8 mouse cellular contexts compared by ENCODE assay signal in genomic region chr2:37358633-37359540, GRCm38 (mm10). TPM values are rescaled to one million over a fixed set of nuclear protein-coding genes. Genes with fewer than 3 reads are reported as not detected.
DNase-seq lines count a peak whose midpoint lies in the region; ATAC-seq and TF ChIP-seq lines count a peak whose summit lies in the region.

TSS of gene Pdcl (minus strand) at chr2:37359332.

- H3K9me3 ChIP-seq in heart, embryonic 12.5 days (replicated peaks): no peaks in the 10 kb centered on the region
- H3K9me3 ChIP-seq in kidney, postnatal 0 days (replicated peaks; ENCODE audit: low read length): no peaks in the 10 kb centered on the region
- no peaks in the 10 kb centered on the region for H3K9me3 ChIP-seq in liver, embryonic 11.5 days (ENCODE audit: control insufficient read depth, low read length)
- H3K9me3 ChIP-seq in stomach, embryonic 14.5 days (ENCODE audit: control insufficient read depth, low read depth, low read length): no peaks in the 10 kb centered on the region

- H3K4me3 ChIP-seq in heart, embryonic 12.5 days: peak within 1 kb of the TSS; percentile 68
- peak within 1 kb of the TSS; percentile 71 for H3K4me3 ChIP-seq in kidney, postnatal 0 days (replicated peaks; ENCODE audit: low read depth, low read length)
- peak within 1 kb of the TSS; percentile 75 for H3K4me3 ChIP-seq in liver, embryonic 11.5 days (ENCODE audit: low read depth, low read length)
- H3K4me3 ChIP-seq in stomach, embryonic 14.5 days (ENCODE audit: low read depth, low read length): peak within 1 kb of the TSS; percentile 66

- H3K27me3 ChIP-seq in heart, embryonic 12.5 days (replicated peaks): no peaks in the 10 kb centered on the region
- no peaks in the 10 kb centered on the region for H3K27me3 ChIP-seq in kidney, postnatal 0 days (ENCODE audit: insufficient read depth, low read length)
- no peaks in the 10 kb centered on the region for H3K27me3 ChIP-seq in liver, embryonic 11.5 days (replicated peaks; ENCODE audit: control insufficient read depth, insufficient read depth, low read length)
- H3K27me3 ChIP-seq in stomach, embryonic 14.5 days (ENCODE audit: control insufficient read depth, insufficient read depth, low read length): no peaks in the 10 kb centered on the region

- DNase-seq in CD4-positive helper T cell, adult 2 months (ENCODE audit: low read depth, low spot score): peak; percentile 95
- DNase-seq in brain, embryonic 18.5 days (ENCODE audit: low read depth, low spot score): peak; percentile 84
- DNase-seq in kidney, postnatal 0 days (ENCODE audit: low spot score): peak; percentile 99
- DNase-seq in liver, embryonic 11.5 days (ENCODE audit: low spot score): peak; percentile 87
- peak; percentile 97 for DNase-seq in naive thymus-derived CD4-positive, alpha-beta T cell, adult 2 months (ENCODE audit: low read depth)

- peaks cover 21% of the 10 kb centered on the region for H3K4me1 ChIP-seq in heart, embryonic 12.5 days (replicated peaks)
- peaks cover 3% of the 10 kb centered on the region; the same call in 1 of the 2 replicates for H3K4me1 ChIP-seq in kidney, postnatal 0 days (replicated peaks; ENCODE audit: insufficient read depth, low read length)
- no peaks in the 10 kb centered on the region for H3K4me1 ChIP-seq in liver, embryonic 11.5 days (replicated peaks; ENCODE audit: control insufficient read depth, insufficient read depth, low read length)
- H3K4me1 ChIP-seq in stomach, embryonic 14.5 days (ENCODE audit: control insufficient read depth, insufficient read depth, low read length): no peaks in the 10 kb centered on the region

- ATAC-seq in erythroid progenitor cell, adult 5-6 weeks (replicated peaks; ENCODE audit: low FRiP score, poor library complexity, severe bottlenecking): peak; percentile 96
- peak; percentile 99 for ATAC-seq in heart, embryonic 12.5 days (ENCODE audit: insufficient number of reproducible peaks, low FRiP score)
- peak; percentile 100 for ATAC-seq in kidney, postnatal 0 days (replicated peaks; ENCODE audit: low FRiP score, low read depth)
- ATAC-seq in liver, embryonic 11.5 days (replicated peaks; ENCODE audit: low FRiP score): peak; percentile 99
- peak; percentile 99 for ATAC-seq in stomach, embryonic 14.5 days (ENCODE audit: insufficient number of reproducible peaks, insufficient read depth, low FRiP score, low read depth)

- WGBS in heart, embryonic 12.5 days: under 1% methylated on average over 42 of the region's 42 CpGs
- under 1% methylated on average over 42 of the region's 42 CpGs for WGBS in kidney, postnatal 0 days
- whole genome bisulfite sequencing in liver, embryonic 11.5 days: under 1% methylated on average over 42 of the region's 42 CpGs
- under 1% methylated on average over 42 of the region's 42 CpGs for WGBS in stomach, embryonic 14.5 days

- H3K9ac ChIP-seq in heart, embryonic 12.5 days: peak within 1 kb of the TSS; percentile 79
- H3K9ac ChIP-seq in kidney, postnatal 0 days (ENCODE audit: low read depth, low read length): peak within 1 kb of the TSS; percentile 88
- peak within 1 kb of the TSS; percentile 81 for H3K9ac ChIP-seq in liver, embryonic 11.5 days (ENCODE audit: low read depth, low read length)
- peak within 1 kb of the TSS; percentile 57 for H3K9ac ChIP-seq in stomach, embryonic 14.5 days (replicated peaks; ENCODE audit: low read depth, low read length)

- TF ChIP-seq CTCF in kidney, postnatal 0 days (IDR thresholded peaks at IDR 0.05; ENCODE audit: low read depth): no peak

- H3K4me2 ChIP-seq in heart, embryonic 12.5 days: peak within 1 kb of the TSS; percentile 71
- peak within 1 kb of the TSS; percentile 74 for H3K4me2 ChIP-seq in kidney, postnatal 0 days (ENCODE audit: low read length)
- peak within 1 kb of the TSS; percentile 75 for H3K4me2 ChIP-seq in liver, embryonic 11.5 days
- H3K4me2 ChIP-seq in stomach, embryonic 14.5 days (replicated peaks; ENCODE audit: low read depth, low read length): peak within 1 kb of the TSS; percentile 57

- H3K27ac ChIP-seq in heart, embryonic 12.5 days (ENCODE audit: poor library complexity, severe bottlenecking): peak within 1 kb of the TSS; percentile 96
- H3K27ac ChIP-seq in kidney, postnatal 0 days: peak within 1 kb of the TSS; percentile 99
- peak within 1 kb of the TSS; percentile 99 for H3K27ac ChIP-seq in liver, embryonic 11.5 days (ENCODE audit: low read depth, low read length)
- peak within 1 kb of the TSS; percentile 99 for H3K27ac ChIP-seq in stomach, embryonic 14.5 days (ENCODE audit: low read length)

- H3K36me3 ChIP-seq in heart, embryonic 12.5 days: peaks cover 29% of the 10 kb centered on the region
- peaks cover 24% of the 10 kb centered on the region for H3K36me3 ChIP-seq in kidney, postnatal 0 days (ENCODE audit: insufficient read depth, low read length)
- peaks cover 8% of the 10 kb centered on the region for H3K36me3 ChIP-seq in liver, embryonic 11.5 days (ENCODE audit: control insufficient read depth, insufficient read depth, low read length)
- peaks cover 25% of the 10 kb centered on the region for H3K36me3 ChIP-seq in stomach, embryonic 14.5 days (ENCODE audit: control insufficient read depth, insufficient read depth, low read length)

RNA-seq across cellular contexts. Expression of gene Pdcl, which starts in this region (rescaled TPM):
- total RNA-seq in erythroid progenitor cell, adult 5-6 weeks (2015; ENCODE audit: low replicate concordance): 18.4 and 24.3 TPM in 2 replicates
- 11.5 and 26.7 TPM in 2 replicates for total RNA-seq in erythroid progenitor cell, adult 5-6 weeks (2017; ENCODE audit: low replicate concordance)
- 38.4 and 40.6 TPM in 2 replicates for polyA plus RNA-seq in heart, embryonic 12.5 days (2016; fragmentation: Nextera tagmentation; extraction: Ambion mirVana)
- 50.1 and 51.0 TPM in 2 replicates for polyA plus RNA-seq in kidney, postnatal 0 days (2015; fragmentation: Nextera tagmentation; extraction: Ambion mirVana)
- polyA plus RNA-seq in liver, embryonic 11.5 days (2014; fragmentation: Nextera tagmentation; extraction: Ambion mirVana): 26.0 and 30.3 TPM in 2 replicates
- 42.6 and 48.1 TPM in 2 replicates for polyA plus RNA-seq in stomach, embryonic 14.5 days (2014; fragmentation: Nextera tagmentation; extraction: Ambion mirVana)

Comparison
In these comparisons a context has a peak if more than half of its experiments do, and no peak if none do; other contexts are left out.
1. Peak in every context shown above with its lines: DNase-seq, ATAC-seq, H3K4me3 ChIP-seq and H3K27ac ChIP-seq.